ENCODE assay signal across 8 mouse cellular contexts in genomic region chr5:120813023-120813422, GRCm38 (mm10). TPM values are rescaled to one million over a fixed set of nuclear protein-coding genes. Genes with fewer than 3 reads are reported as not detected.
DNase-seq lines count a peak whose midpoint lies in the region; ATAC-seq and TF ChIP-seq lines count a peak whose summit lies in the region.

No protein-coding gene starts in this region.

- no peak for TF ChIP-seq CTCF in kidney, postnatal 0 days (IDR thresholded peaks at IDR 0.05; ENCODE audit: low read depth)

- H3K4me1 ChIP-seq in kidney, postnatal 0 days (replicated peaks; ENCODE audit: insufficient read depth, low read length) = 0 out of 2 replicates have a peak, but pooled peaks cover 6% of the 10 kb centered on the region
- peaks cover 16% of the 10 kb centered on the region for H3K4me1 ChIP-seq in embryonic facial prominence, embryonic 10.5 days
- peaks cover 9% of the 10 kb centered on the region; the same call in 1 of the 2 replicates for H3K4me1 ChIP-seq in hindbrain, embryonic 14.5 days (replicated peaks; ENCODE audit: control insufficient read depth, insufficient read depth, low read length)
- peaks cover 3% of the 10 kb centered on the region; the same call in 1 of the 2 replicates for H3K4me1 ChIP-seq in midbrain, embryonic 14.5 days (ENCODE audit: control insufficient read depth, insufficient read depth, low read length)

- no peaks in the 10 kb centered on the region for H3K27me3 ChIP-seq in kidney, postnatal 0 days (ENCODE audit: insufficient read depth, low read length)
- no peaks in the 10 kb centered on the region for H3K27me3 ChIP-seq in embryonic facial prominence, embryonic 10.5 days (replicated peaks; ENCODE audit: low read depth, poor library complexity, severe bottlenecking)
- H3K27me3 ChIP-seq in hindbrain, embryonic 14.5 days (ENCODE audit: control insufficient read depth, insufficient read depth, low read length) = no peaks in the 10 kb centered on the region
- H3K27me3 ChIP-seq in midbrain, embryonic 14.5 days (ENCODE audit: control insufficient read depth, insufficient read depth, low read length) = no peaks in the 10 kb centered on the region

- H3K4me3 ChIP-seq in kidney, postnatal 0 days (replicated peaks; ENCODE audit: low read depth, low read length) = peak overlapping the region; percentile 47
- H3K4me3 ChIP-seq in embryonic facial prominence, embryonic 10.5 days = peak overlapping the region; percentile 47
- no peak overlapping the region; the same call in 1 of the 2 replicates for H3K4me3 ChIP-seq in hindbrain, embryonic 14.5 days (replicated peaks; ENCODE audit: low read length)
- no peak overlapping the region for H3K4me3 ChIP-seq in midbrain, embryonic 14.5 days (replicated peaks; ENCODE audit: low read depth, low read length)

- no peaks in the 10 kb centered on the region for H3K9me3 ChIP-seq in kidney, postnatal 0 days (replicated peaks; ENCODE audit: low read length)
- no peaks in the 10 kb centered on the region for H3K9me3 ChIP-seq in embryonic facial prominence, embryonic 10.5 days
- H3K9me3 ChIP-seq in hindbrain, embryonic 14.5 days (ENCODE audit: control insufficient read depth, low read length) = no peaks in the 10 kb centered on the region
- H3K9me3 ChIP-seq in midbrain, embryonic 14.5 days (ENCODE audit: control insufficient read depth, low read length) = no peaks in the 10 kb centered on the region

- H3K9ac ChIP-seq in kidney, postnatal 0 days (ENCODE audit: low read depth, low read length) = peak overlapping the region; percentile 57
- no peak overlapping the region for H3K9ac ChIP-seq in hindbrain, embryonic 14.5 days
- H3K9ac ChIP-seq in midbrain, embryonic 14.5 days (replicated peaks; ENCODE audit: low read length) = no peak overlapping the region

- 74% methylated on average over 6 of the region's 6 CpGs for WGBS in kidney, postnatal 0 days
- WGBS in embryonic facial prominence, embryonic 10.5 days = 83% methylated on average over 6 of the region's 6 CpGs
- 86% methylated on average over 6 of the region's 6 CpGs for WGBS in hindbrain, embryonic 14.5 days
- 82% methylated on average over 6 of the region's 6 CpGs for WGBS in midbrain, embryonic 14.5 days

- no peak for DNase-seq in kidney, postnatal 0 days (ENCODE audit: low spot score)
- no peak for DNase-seq in kidney, postnatal 36 days
- DNase-seq in embryonic facial prominence, embryonic 10.5 days (ENCODE audit: low spot score) = no peak
- DNase-seq in hindbrain, embryonic 14.5 days (ENCODE audit: low spot score) = no peak
- DNase-seq in midbrain, embryonic 14.5 days = no peak
- no peak for DNase-seq in layer of hippocampus, adult 9-11 months
- DNase-seq in layer of hippocampus, adult 8-10 months (ENCODE audit: low spot score in 2 of 2) = no peak
- no peak for DNase-seq in cerebellum, postnatal 14 days

- no peak for ATAC-seq in kidney, postnatal 0 days (replicated peaks; ENCODE audit: low FRiP score, low read depth)
- no peak for ATAC-seq in hindbrain, embryonic 14.5 days (ENCODE audit: low FRiP score)
- no peak for ATAC-seq in midbrain, embryonic 14.5 days (ENCODE audit: low FRiP score, low TSS enrichment)

- no peak overlapping the region for H3K27ac ChIP-seq in kidney, postnatal 0 days
- no peak overlapping the region for H3K27ac ChIP-seq in embryonic facial prominence, embryonic 10.5 days (replicated peaks)
- no peak overlapping the region for H3K27ac ChIP-seq in hindbrain, embryonic 14.5 days
- H3K27ac ChIP-seq in midbrain, embryonic 14.5 days (replicated peaks; ENCODE audit: low read depth, low read length) = no peak overlapping the region

- peak overlapping the region; percentile 67 for H3K4me2 ChIP-seq in kidney, postnatal 0 days (ENCODE audit: low read length)
- peak overlapping the region; percentile 53 for H3K4me2 ChIP-seq in hindbrain, embryonic 14.5 days (replicated peaks)
- peak overlapping the region; percentile 52; the same call in 1 of the 2 replicates for H3K4me2 ChIP-seq in midbrain, embryonic 14.5 days (ENCODE audit: low read length)

- 0 out of 2 replicates have a peak, but pooled peaks cover 3% of the 10 kb centered on the region for H3K36me3 ChIP-seq in kidney, postnatal 0 days (ENCODE audit: insufficient read depth, low read length)
- H3K36me3 ChIP-seq in embryonic facial prominence, embryonic 10.5 days (replicated peaks) = no peaks in the 10 kb centered on the region
- no peaks in the 10 kb centered on the region for H3K36me3 ChIP-seq in hindbrain, embryonic 14.5 days (replicated peaks; ENCODE audit: control insufficient read depth, insufficient read depth)
- no peaks in the 10 kb centered on the region for H3K36me3 ChIP-seq in midbrain, embryonic 14.5 days (ENCODE audit: control insufficient read depth, insufficient read depth, low read length)

RNA-seq across cellular contexts. Expression of gene Oas1c, which starts 0.7 kb away (rescaled TPM):
- polyA plus RNA-seq in kidney, postnatal 0 days (2015; fragmentation: Nextera tagmentation; extraction: Ambion mirVana) = 1.1 and 1.2 TPM in 2 replicates
- polyA plus RNA-seq in embryonic facial prominence, embryonic 10.5 days (2016; fragmentation: Nextera tagmentation; extraction: Ambion mirVana) = 0.14 and 0.49 TPM in 2 replicates
- 0.40 and 0.64 TPM in 2 replicates for polyA plus RNA-seq in hindbrain, embryonic 14.5 days (2014; fragmentation: Nextera tagmentation; extraction: Ambion mirVana)
- polyA plus RNA-seq in midbrain, embryonic 14.5 days (2014; fragmentation: Nextera tagmentation; extraction: Ambion mirVana) = 0.22 and 0.36 TPM in 2 replicates
- 1 to 10 TPM in 1 of 4 experiments, under 1 TPM in 3; 0.12 to 1.2 (median 0.65) TPM for total RNA-seq in layer of hippocampus, adult 8-10 months (2022)

RNA-seq across cellular contexts. Expression of gene Oas1e, which starts 17.7 kb away (rescaled TPM):
- polyA plus RNA-seq in kidney, postnatal 0 days (2015; fragmentation: Nextera tagmentation; extraction: Ambion mirVana) = not detected in 2 replicates
- not detected in 2 replicates for polyA plus RNA-seq in embryonic facial prominence, embryonic 10.5 days (2016; fragmentation: Nextera tagmentation; extraction: Ambion mirVana)
- 0.24 and 0.35 TPM in 2 replicates for polyA plus RNA-seq in hindbrain, embryonic 14.5 days (2014; fragmentation: Nextera tagmentation; extraction: Ambion mirVana)
- polyA plus RNA-seq in midbrain, embryonic 14.5 days (2014; fragmentation: Nextera tagmentation; extraction: Ambion mirVana) = 0.12 and 0.23 TPM in 2 replicates
- not detected for total RNA-seq in layer of hippocampus, adult 8-10 months (2022)

RNA-seq across cellular contexts. Expression of gene Oas1f, which starts 34.1 kb away (rescaled TPM):
- polyA plus RNA-seq in kidney, postnatal 0 days (2015; fragmentation: Nextera tagmentation; extraction: Ambion mirVana) = 0.12 and 0.27 TPM in 2 replicates
- not detected in 2 replicates for polyA plus RNA-seq in embryonic facial prominence, embryonic 10.5 days (2016; fragmentation: Nextera tagmentation; extraction: Ambion mirVana)
- polyA plus RNA-seq in hindbrain, embryonic 14.5 days (2014; fragmentation: Nextera tagmentation; extraction: Ambion mirVana) = not detected in 2 replicates
- not detected in 2 replicates for polyA plus RNA-seq in midbrain, embryonic 14.5 days (2014; fragmentation: Nextera tagmentation; extraction: Ambion mirVana)
- total RNA-seq in layer of hippocampus, adult 8-10 months (2022) = not detected

RNA-seq across cellular contexts. Expression of gene Oas3, which starts 35.6 kb away (rescaled TPM):
- 0.13 and 0.21 TPM in 2 replicates for polyA plus RNA-seq in kidney, postnatal 0 days (2015; fragmentation: Nextera tagmentation; extraction: Ambion mirVana)
- polyA plus RNA-seq in embryonic facial prominence, embryonic 10.5 days (2016; fragmentation: Nextera tagmentation; extraction: Ambion mirVana) = 0.06 TPM in 1 of 2 replicates, not detected in the other
- polyA plus RNA-seq in hindbrain, embryonic 14.5 days (2014; fragmentation: Nextera tagmentation; extraction: Ambion mirVana) = 0.46 and 0.95 TPM in 2 replicates
- 1.1 TPM in 2 replicates for polyA plus RNA-seq in midbrain, embryonic 14.5 days (2014; fragmentation: Nextera tagmentation; extraction: Ambion mirVana)
- under 1 TPM in 2 of 4 experiments, not detected in 2; 0.09 to 0.30 TPM for total RNA-seq in layer of hippocampus, adult 8-10 months (2022)

RNA-seq across cellular contexts. Expression of gene Oas1h, which starts 48.2 kb away (rescaled TPM):
- 0.07 TPM in 1 of 2 replicates, not detected in the other for polyA plus RNA-seq in kidney, postnatal 0 days (2015; fragmentation: Nextera tagmentation; extraction: Ambion mirVana)
- polyA plus RNA-seq in embryonic facial prominence, embryonic 10.5 days (2016; fragmentation: Nextera tagmentation; extraction: Ambion mirVana) = not detected in 2 replicates
- not detected in 2 replicates for polyA plus RNA-seq in hindbrain, embryonic 14.5 days (2014; fragmentation: Nextera tagmentation; extraction: Ambion mirVana)
- not detected in 2 replicates for polyA plus RNA-seq in midbrain, embryonic 14.5 days (2014; fragmentation: Nextera tagmentation; extraction: Ambion mirVana)
- total RNA-seq in layer of hippocampus, adult 8-10 months (2022) = not detected

Comparison
In these comparisons a context has a peak if more than half of its experiments do, and no peak if none do; other contexts are left out.
1. H3K4me3 ChIP-seq: peak in kidney, postnatal 0 days (single experiment) and embryonic facial prominence, embryonic 10.5 days (single experiment); none in hindbrain, embryonic 14.5 days (single experiment) and midbrain, embryonic 14.5 days (single experiment).
2. Peak in every context shown above with its lines, with median percentiles within 50 percentile points of each other: H3K4me2 ChIP-seq.